Mouse (Mus musculus) embryonic facial prominence, embryonic 10.5 days (tissue): ENCODE results near the gene Tmem135. TPM values are rescaled to one million over a fixed set of nuclear protein-coding genes. Genes with fewer than 3 reads are reported as not detected.

Source experiments
- DNase-seq: peaks from one replicate; pipeline ENCODE4 v3.0.0-alpha.2; 2017; ENCODE audit warnings: low spot score
- H3K27ac ChIP-seq: fragments of 300-500 bp; sonication (generic); replicated peaks from 2 replicates; pipeline ENCODE4 v1.5.1; 2016; ENCODE audit warnings: mild to moderate bottlenecking
- H3K27me3 ChIP-seq: fragments of 300-500 bp; sonication (generic); replicated peaks from 2 replicates; pipeline ENCODE4 v1.6.1; 2016; ENCODE audit warnings: low read depth, mild to moderate bottlenecking; ENCODE audit not compliant: poor library complexity, severe bottlenecking
- H3K36me3 ChIP-seq: fragments of 300-500 bp; sonication (generic); replicated peaks from 2 replicates; pipeline ENCODE4 v1.6.1; 2016; ENCODE audit warnings: mild to moderate bottlenecking, moderate library complexity
- H3K4me1 ChIP-seq: fragments of 300-500 bp; sonication (generic); 2 replicates; pipeline ENCODE4 v1.6.1; 2016
- H3K4me3 ChIP-seq: fragments of 300-500 bp; sonication (generic); 2 replicates; pipeline ENCODE4 v1.5.1; 2016; ENCODE audit warnings: mild to moderate bottlenecking, moderate library complexity
- H3K9me3 ChIP-seq: fragments of 300-500 bp; sonication (generic); 2 replicates; pipeline ENCODE4 v1.6.1; 2016; ENCODE audit warnings: mild to moderate bottlenecking
- WGBS: fragments of 180-500 bp; shearing (Covaris S2); methylation state at CpG from one replicate; pipeline ENCODE4 v1.1.7; 2016; 5-methylcytosine and 5-hydroxymethylcytosine counted together
- polyA plus RNA-seq: library from polyadenylated mRNA; unstranded; fragments of >200 nt; fragmentation: Nextera tagmentation; extraction: Ambion mirVana; gene quantifications from 2 replicates; pipeline ENCODE4 v1.2.1, GENCODE M21; 2016

The Tmem135 gene
- polyA plus RNA-seq, 1 experiment from 2014 or later, result 18.0 TPM

GRCm38 (mm10) chr7:89427101-89427500, 23.1 kb upstream of the Tmem135 start:
- WGBS, result 28% methylated on average over 5 of the region's 5 CpGs
- Histone ChIP-seq H3K27ac (peak overlapping the region; percentile 65), H3K27me3 (no peaks in the 10 kb centered on the region), H3K9me3 (no peaks in the 10 kb centered on the region), H3K4me3 (0 out of 2 replicates have a peak overlapping the region, but pooled peaks have one; percentile 13), H3K36me3 (no peaks in the 10 kb centered on the region), H3K4me1 (peaks cover 48% of the 10 kb centered on the region)
- DNase-seq, result peak; percentile 40

- H3K4me1 ChIP-seq, result peaks cover 48% of the 10 kb centered on the region
- H3K27me3 ChIP-seq, result no peaks in the 10 kb centered on the region
- H3K4me3 ChIP-seq, result 0 out of 2 replicates have a peak overlapping the region, but pooled peaks have one; percentile 11
- H3K9me3 ChIP-seq, result no peaks in the 10 kb centered on the region
- H3K36me3 ChIP-seq, result no peaks in the 10 kb centered on the region
- peak overlapping the region; percentile 61; the same call in 1 of the 2 replicates for H3K27ac ChIP-seq
- peak; percentile 76 for DNase-seq
- WGBS, result 34% methylated on average over 11 of the region's 11 CpGs
Observed at GRCm38 (mm10) chr7:89425803-89426725, 22.0 kb upstream of the Tmem135 start.

- Histone ChIP-seq H3K27me3 (no peaks in the 10 kb centered on the region), H3K4me3 (no peak overlapping the region), H3K4me1 (peaks cover 48% of the 10 kb centered on the region), H3K9me3 (no peaks in the 10 kb centered on the region), H3K27ac (peak overlapping the region; percentile 65), H3K36me3 (no peaks in the 10 kb centered on the region)
- WGBS, result 79% methylated on average over 5 of the region's 5 CpGs
- no peak for DNase-seq
Observed at GRCm38 (mm10) chr7:89424659-89425058, 20.6 kb upstream of the Tmem135 start.

- Histone ChIP-seq H3K9me3 (no peaks in the 10 kb centered on the region), H3K4me1 (peaks cover 50% of the 10 kb centered on the region), H3K4me3 (no peak overlapping the region), H3K36me3 (no peaks in the 10 kb centered on the region), H3K27ac (no peak overlapping the region; the same call in 1 of the 2 replicates), H3K27me3 (no peaks in the 10 kb centered on the region)
- peak; percentile 30 for DNase-seq
- 28% methylated on average over 8 of the region's 8 CpGs for WGBS
Observed at GRCm38 (mm10) chr7:89423688-89424255, 19.8 kb upstream of the Tmem135 start.

- peak overlapping the region; percentile 44; the same call in 1 of the 2 replicates for H3K27ac ChIP-seq
- H3K9me3 ChIP-seq, result no peaks in the 10 kb centered on the region
- H3K27me3 ChIP-seq, result no peaks in the 10 kb centered on the region
- 13% methylated on average over 5 of the region's 5 CpGs for WGBS
- H3K4me1 ChIP-seq, result peaks cover 55% of the 10 kb centered on the region
- H3K4me3 ChIP-seq, result no peak overlapping the region
- no peaks in the 10 kb centered on the region for H3K36me3 ChIP-seq
- no peak for DNase-seq
Observed at GRCm38 (mm10) chr7:89423194-89423593, 19.2 kb upstream of the Tmem135 start.

GRCm38 (mm10) chr7:89422650-89423049, 18.6 kb upstream of the Tmem135 start:
- 45% methylated on average over 8 of the region's 8 CpGs for WGBS
- Histone ChIP-seq H3K36me3 (no peaks in the 10 kb centered on the region), H3K4me1 (peaks cover 61% of the 10 kb centered on the region), H3K4me3 (no peak overlapping the region), H3K27me3 (no peaks in the 10 kb centered on the region), H3K9me3 (no peaks in the 10 kb centered on the region), H3K27ac (no peak overlapping the region)
- no peak for DNase-seq

GRCm38 (mm10) chr7:89421294-89421693, 17.3 kb upstream of the Tmem135 start:
- H3K36me3 ChIP-seq, result no peaks in the 10 kb centered on the region
- DNase-seq, result no peak
- WGBS, result 96% methylated on average over 5 of the region's 5 CpGs
- no peaks in the 10 kb centered on the region for H3K27me3 ChIP-seq
- peaks cover 54% of the 10 kb centered on the region for H3K4me1 ChIP-seq
- no peak overlapping the region for H3K27ac ChIP-seq
- H3K4me3 ChIP-seq, result no peak overlapping the region
- H3K9me3 ChIP-seq, result no peaks in the 10 kb centered on the region

GRCm38 (mm10) chr7:89418917-89419679, 15.1 kb upstream of the Tmem135 start:
- H3K27ac ChIP-seq, result peak overlapping the region; percentile 41; the same call in 1 of the 2 replicates
- no peaks in the 10 kb centered on the region for H3K27me3 ChIP-seq
- no peak for DNase-seq
- H3K4me3 ChIP-seq, result no peak overlapping the region
- WGBS, result 48% methylated on average over 3 of the region's 3 CpGs
- H3K36me3 ChIP-seq, result no peaks in the 10 kb centered on the region
- H3K9me3 ChIP-seq, result no peaks in the 10 kb centered on the region
- H3K4me1 ChIP-seq, result peaks cover 53% of the 10 kb centered on the region

- no peaks in the 10 kb centered on the region for H3K27me3 ChIP-seq
- peak overlapping the region; percentile 21; the same call in 1 of the 2 replicates for H3K27ac ChIP-seq
- H3K4me3 ChIP-seq, result no peak overlapping the region
- H3K9me3 ChIP-seq, result no peaks in the 10 kb centered on the region
- H3K4me1 ChIP-seq, result peaks cover 53% of the 10 kb centered on the region
- WGBS, result 66% methylated on average over 8 of the region's 8 CpGs
- no peaks in the 10 kb centered on the region for H3K36me3 ChIP-seq
- DNase-seq, result no peak
Observed at GRCm38 (mm10) chr7:89418127-89418653, 14.2 kb upstream of the Tmem135 start.

GRCm38 (mm10) chr7:89417707-89418106, 13.7 kb upstream of the Tmem135 start:
- 80% methylated on average over 2 of the region's 2 CpGs for WGBS

GRCm38 (mm10) chr7:89416027-89416426, 12.0 kb upstream of the Tmem135 start:
- peaks cover 44% of the 10 kb centered on the region for H3K4me1 ChIP-seq
- 75% methylated on average over 4 of the region's 4 CpGs for WGBS
- peaks cover 21% of the 10 kb centered on the region for H3K36me3 ChIP-seq
- no peak overlapping the region for H3K4me3 ChIP-seq
- H3K27me3 ChIP-seq, result no peaks in the 10 kb centered on the region
- H3K9me3 ChIP-seq, result no peaks in the 10 kb centered on the region
- no peak for DNase-seq
- H3K27ac ChIP-seq, result no peak overlapping the region

More at GRCm38 (mm10) chr7:89417707-89418106, 13.7 kb upstream of the Tmem135 start:
- Histone ChIP-seq H3K4me1 (peaks cover 49% of the 10 kb centered on the region), H3K27me3 (no peaks in the 10 kb centered on the region), H3K27ac (0 out of 2 replicates have a peak overlapping the region, but pooled peaks have one; percentile 21), H3K4me3 (no peak overlapping the region), H3K9me3 (no peaks in the 10 kb centered on the region), H3K36me3 (peaks cover 4% of the 10 kb centered on the region)
- DNase-seq, result no peak

- H3K9me3 ChIP-seq, result no peaks in the 10 kb centered on the region
- no peak overlapping the region for H3K27ac ChIP-seq
- peaks cover 46% of the 10 kb centered on the region for H3K4me1 ChIP-seq
- H3K27me3 ChIP-seq, result no peaks in the 10 kb centered on the region
- WGBS, result 86% methylated on average over 7 of the region's 7 CpGs
- peaks cover 56% of the 10 kb centered on the region for H3K36me3 ChIP-seq
- DNase-seq, result no peak
- no peak overlapping the region for H3K4me3 ChIP-seq
Observed at GRCm38 (mm10) chr7:89412094-89412493, 8.1 kb upstream of the Tmem135 start.
